Mouse (Mus musculus) MEL (cell line): ENCODE data around the gene Gli1.

Source experiments
- CTCF ChIP-seq, 3 experiments: IDR thresholded peaks in 2 of 3; conservative IDR thresholded peaks in 1 of 3; 2 replicates each; pipeline ENCODE4 v1.5.1; 2011 to 2012; ENCODE audit warnings: low read length in 3 of 3, low read depth in 2 of 3, mild to moderate bottlenecking in 2 of 3, improper control_type of control experiment in 1 of 3, inconsistent platforms in 1 of 3, mixed read lengths in 1 of 3, moderate library complexity in 1 of 3; ENCODE audit not compliant: control insufficient read depth in 1 of 3, insufficient read depth in 1 of 3, poor library complexity in 1 of 3, severe bottlenecking in 1 of 3
- E2F4 ChIP-seq: IDR thresholded peaks from 2 replicates; pipeline ENCODE4 v1.6.1; 2011; ENCODE audit warnings: low read depth, low read length, improper control_type of control experiment, borderline replicate concordance
- ELF1 ChIP-seq: IDR thresholded peaks from 2 replicates; pipeline ENCODE4 v1.6.1; 2014; ENCODE audit warnings: low read depth, mild to moderate bottlenecking, inconsistent platforms, low read length, improper control_type of control experiment, moderate library complexity
- EP300 ChIP-seq, 2 experiments: IDR thresholded peaks; 2 replicates each; pipeline ENCODE4 v1.6.1; 2011; ENCODE audit warnings: improper control_type of control experiment in 2 of 2, low read length in 2 of 2, low read depth in 1 of 2, mild to moderate bottlenecking in 1 of 2
- JUND ChIP-seq: IDR thresholded peaks from 2 replicates; pipeline ENCODE4 v1.6.1; 2011; ENCODE audit warnings: low read depth, mild to moderate bottlenecking, improper control_type of control experiment, low read length
- MAX ChIP-seq: IDR thresholded peaks from 2 replicates; pipeline ENCODE4 v1.6.1; 2011; ENCODE audit warnings: low read length, improper control_type of control experiment
- NELFE ChIP-seq: IDR thresholded peaks from 2 replicates; pipeline ENCODE4 v1.6.1; 2011; ENCODE audit warnings: low read depth, low read length, improper control_type of control experiment
- POLR2A ChIP-seq, 2 experiments: IDR thresholded peaks; 2 replicates each; pipeline ENCODE4 v1.6.1; 2011 to 2012; ENCODE audit warnings: low read length in 2 of 2, mild to moderate bottlenecking in 2 of 2, control low read depth in 1 of 2, improper control_type of control experiment in 1 of 2, low read depth in 1 of 2, moderate library complexity in 1 of 2; ENCODE audit not compliant: control insufficient read depth in 1 of 2, insufficient read depth in 1 of 2, poor library complexity in 1 of 2
- RCOR1 ChIP-seq: IDR thresholded peaks from 2 replicates; pipeline ENCODE4 v1.6.1; 2012; ENCODE audit warnings: low read depth, mild to moderate bottlenecking, inconsistent platforms, low read length, improper control_type of control experiment
- SIN3A ChIP-seq: IDR thresholded peaks from 2 replicates; pipeline ENCODE4 v1.6.1; 2012; ENCODE audit warnings: low read length, improper control_type of control experiment, inconsistent platforms
- TCF12 ChIP-seq: IDR thresholded peaks from 2 replicates; pipeline ENCODE4 v1.6.1; 2014; ENCODE audit warnings: low read depth, mild to moderate bottlenecking, inconsistent platforms, low read length, improper control_type of control experiment, moderate library complexity
- USF1 ChIP-seq: IDR thresholded peaks from 2 replicates; pipeline ENCODE4 v1.6.1; 2014; ENCODE audit warnings: low read depth, mild to moderate bottlenecking, inconsistent platforms, low read length, improper control_type of control experiment, moderate library complexity
- ZC3H11A ChIP-seq: IDR thresholded peaks from 2 replicates; pipeline ENCODE4 v1.6.1; 2012; ENCODE audit warnings: low read depth, mild to moderate bottlenecking, inconsistent platforms, low read length, improper control_type of control experiment
- ZKSCAN1 ChIP-seq: IDR thresholded peaks from 2 replicates; pipeline ENCODE4 v1.6.1; 2012; ENCODE audit warnings: low read depth, mild to moderate bottlenecking, inconsistent platforms, low read length, improper control_type of control experiment, moderate library complexity

- TF ChIP-seq POLR2A (IDR thresholded peaks at IDR 0.05; ENCODE audit: control insufficient read depth in 1 of 2, insufficient read depth in 1 of 2, low read depth in 1 of 2, low read length in 2 of 2, poor library complexity in 1 of 2) (peak; percentile 99 to 100), E2F4 (no peak), NELFE (peak; percentile 99), CTCF (IDR thresholded peaks at IDR 0.05 in 2 of 3, conservative IDR thresholded peaks at IDR 0.05 in 1 of 3; ENCODE audit: control insufficient read depth in 1 of 3, insufficient read depth in 1 of 3, low read depth in 2 of 3, low read length in 3 of 3, poor library complexity in 1 of 3, severe bottlenecking in 1 of 3) (no peak), USF1 (peak; percentile 93), ELF1 (peak; percentile 99), ZC3H11A (no peak), TCF12 (peak; percentile 51; the same call in 1 of the 2 replicates), RCOR1 (no peak), JUND (peak; percentile 82; the same call in 1 of the 2 replicates), EP300 (IDR thresholded peaks at IDR 0.05; ENCODE audit: low read depth in 1 of 2, low read length in 2 of 2) (peak; percentile 59 to 85; a peak in 3 of 4 replicates), MAX (peak; percentile 79), SIN3A (peak; percentile 89), ZKSCAN1 (no peak)
These were observed 51.4 kb downstream of the Gli1 start for GRCm38 (mm10) chr10:127290307-127290929.
